Mouse (Mus musculus) hindbrain, embryonic 10.5 days (tissue): ENCODE measurements around the gene Senp1. TPM values are rescaled to one million over a fixed set of nuclear protein-coding genes. Genes with fewer than 3 reads are reported as not detected.

Experiments
- DNase-seq: peaks from one replicate; pipeline ENCODE4 v3.0.0-alpha.2; 2017; ENCODE audit warnings: low spot score
- H3K27ac ChIP-seq: fragments of 300-500 bp; sonication (generic); 2 replicates; pipeline ENCODE4 v1.5.1; 2016; ENCODE audit warnings: mild to moderate bottlenecking, moderate library complexity
- H3K27me3 ChIP-seq: fragments of 300-500 bp; sonication (generic); 2 replicates; pipeline ENCODE4 v1.6.1; 2016; ENCODE audit warnings: mild to moderate bottlenecking; ENCODE audit not compliant: poor library complexity, insufficient read depth, severe bottlenecking
- H3K36me3 ChIP-seq: fragments of 300-500 bp; sonication (generic); 2 replicates; pipeline ENCODE4 v1.6.1; 2016; ENCODE audit warnings: mild to moderate bottlenecking, moderate library complexity
- H3K4me1 ChIP-seq: fragments of 300-500 bp; sonication (generic); replicated peaks from 2 replicates; pipeline ENCODE4 v1.6.1; 2016; ENCODE audit warnings: mild to moderate bottlenecking
- H3K4me3 ChIP-seq: fragments of 300-500 bp; sonication (generic); 2 replicates; pipeline ENCODE4 v1.5.1; 2016; ENCODE audit warnings: mild to moderate bottlenecking, moderate library complexity
- H3K9me3 ChIP-seq: fragments of 300-500 bp; sonication (generic); 2 replicates; pipeline ENCODE4 v1.6.1; 2016; ENCODE audit warnings: mild to moderate bottlenecking, moderate library complexity
- WGBS: fragments of 180-500 bp; shearing (Covaris S2); methylation state at CpG from one replicate; pipeline ENCODE4 v1.1.7; 2016; 5-methylcytosine and 5-hydroxymethylcytosine counted together
- polyA plus RNA-seq: library from polyadenylated mRNA; unstranded; fragments of >200 nt; fragmentation: Nextera tagmentation; extraction: Ambion mirVana; gene quantifications from 2 replicates; pipeline ENCODE4 v1.2.1, GENCODE M21; 2016

Senp1 gene
- polyA plus RNA-seq, 1 experiment from 2014 or later, result 36.5 TPM

- H3K4me3 ChIP-seq, result no peak overlapping the region
- peaks cover 78% of the 10 kb centered on the region for H3K36me3 ChIP-seq
- 87% methylated on average over 12 of the region's 12 CpGs for WGBS
- no peaks in the 10 kb centered on the region for H3K9me3 ChIP-seq
- H3K4me1 ChIP-seq, result no peaks in the 10 kb centered on the region
- H3K27ac ChIP-seq, result no peak overlapping the region
- H3K27me3 ChIP-seq, result no peaks in the 10 kb centered on the region
- DNase-seq, result no peak
These were observed 25.8 kb upstream of the Senp1 start for GRCm38 (mm10) chr15:98119363-98119762.

- H3K4me3 ChIP-seq, result no peak overlapping the region
- no peaks in the 10 kb centered on the region for H3K27me3 ChIP-seq
- peaks cover 60% of the 10 kb centered on the region for H3K36me3 ChIP-seq
- no peak overlapping the region for H3K27ac ChIP-seq
- 83% methylated on average over 5 of the region's 5 CpGs for WGBS
- H3K9me3 ChIP-seq, result no peaks in the 10 kb centered on the region
- DNase-seq, result no peak
- no peaks in the 10 kb centered on the region for H3K4me1 ChIP-seq
These were observed 22.7 kb upstream of the Senp1 start for GRCm38 (mm10) chr15:98116287-98116686.

GRCm38 (mm10) chr15:98115779-98116163 lies 22.2 kb upstream of the Senp1 start:
- WGBS, result 91% methylated on average over 9 of the region's 9 CpGs
- peaks cover 55% of the 10 kb centered on the region for H3K36me3 ChIP-seq
- no peak overlapping the region; the same call in 1 of the 2 replicates for H3K27ac ChIP-seq

GRCm38 (mm10) chr15:98114852-98115778 lies 21.6 kb upstream of the Senp1 start:
- Histone ChIP-seq H3K9me3 (no peaks in the 10 kb centered on the region), H3K27me3 (no peaks in the 10 kb centered on the region), H3K4me3 (no peak overlapping the region), H3K27ac (peak overlapping the region; percentile 5; the same call in 1 of the 2 replicates), H3K4me1 (no peaks in the 10 kb centered on the region), H3K36me3 (peaks cover 51% of the 10 kb centered on the region)
- DNase-seq, result no peak
- WGBS, result 88% methylated on average over 10 of the region's 10 CpGs

More at GRCm38 (mm10) chr15:98115779-98116163, 22.2 kb upstream of the Senp1 start:
- no peaks in the 10 kb centered on the region for H3K27me3 ChIP-seq
- no peaks in the 10 kb centered on the region for H3K4me1 ChIP-seq
- no peak for DNase-seq
- H3K4me3 ChIP-seq, result no peak overlapping the region
- H3K9me3 ChIP-seq, result no peaks in the 10 kb centered on the region

GRCm38 (mm10) chr15:98114098-98114851 lies 20.7 kb upstream of the Senp1 start:
- Histone ChIP-seq H3K9me3 (no peaks in the 10 kb centered on the region), H3K4me3 (no peak overlapping the region), H3K27me3 (no peaks in the 10 kb centered on the region), H3K27ac (no peak overlapping the region), H3K36me3 (peaks cover 46% of the 10 kb centered on the region), H3K4me1 (peaks cover 5% of the 10 kb centered on the region)
- 83% methylated on average over 10 of the region's 10 CpGs for WGBS
- no peak for DNase-seq

- Histone ChIP-seq H3K9me3 (no peaks in the 10 kb centered on the region), H3K27ac (no peak overlapping the region), H3K4me1 (peaks cover 24% of the 10 kb centered on the region), H3K36me3 (peaks cover 24% of the 10 kb centered on the region), H3K27me3 (no peaks in the 10 kb centered on the region), H3K4me3 (no peak overlapping the region)
- WGBS, result 86% methylated on average over 5 of the region's 5 CpGs
- DNase-seq, result no peak
These were observed 18.2 kb upstream of the Senp1 start for GRCm38 (mm10) chr15:98111791-98112190.

- Histone ChIP-seq H3K9me3 (no peaks in the 10 kb centered on the region), H3K4me3 (peak overlapping the region; percentile 75), H3K36me3 (peaks cover 13% of the 10 kb centered on the region), H3K27me3 (no peaks in the 10 kb centered on the region), H3K27ac (peak overlapping the region; percentile 93), H3K4me1 (peaks cover 24% of the 10 kb centered on the region)
- WGBS, result 6% methylated on average over 37 of the region's 37 CpGs
- DNase-seq, result peak; percentile 84
These were observed 15.0 kb upstream of the Senp1 start for GRCm38 (mm10) chr15:98108297-98109152.

- H3K27me3 ChIP-seq, result no peaks in the 10 kb centered on the region
- WGBS, result 41% methylated on average over 11 of the region's 11 CpGs
- H3K4me3 ChIP-seq, result peak overlapping the region; percentile 75
- H3K36me3 ChIP-seq, result peaks cover 11% of the 10 kb centered on the region
- peak overlapping the region; percentile 93 for H3K27ac ChIP-seq
- H3K4me1 ChIP-seq, result peaks cover 24% of the 10 kb centered on the region
- no peaks in the 10 kb centered on the region for H3K9me3 ChIP-seq
- no peak for DNase-seq
These were observed 14.3 kb upstream of the Senp1 start for GRCm38 (mm10) chr15:98107703-98108296.

GRCm38 (mm10) chr15:98107230-98107629 lies 13.7 kb upstream of the Senp1 start:
- peaks cover 5% of the 10 kb centered on the region; the same call in 1 of the 2 replicates for H3K36me3 ChIP-seq
- no peak for DNase-seq

GRCm38 (mm10) chr15:98106506-98106905 lies 13.0 kb upstream of the Senp1 start:
- Histone ChIP-seq H3K27me3 (no peaks in the 10 kb centered on the region), H3K9me3 (no peaks in the 10 kb centered on the region), H3K27ac (no peak overlapping the region), H3K36me3 (no peaks in the 10 kb centered on the region), H3K4me3 (no peak overlapping the region), H3K4me1 (peaks cover 24% of the 10 kb centered on the region)
- WGBS, result 93% methylated on average over 6 of the region's 6 CpGs
- no peak for DNase-seq

More at GRCm38 (mm10) chr15:98107230-98107629, 13.7 kb upstream of the Senp1 start:
- Histone ChIP-seq H3K27ac (no peak overlapping the region), H3K4me3 (no peak overlapping the region), H3K27me3 (no peaks in the 10 kb centered on the region), H3K4me1 (peaks cover 24% of the 10 kb centered on the region), H3K9me3 (no peaks in the 10 kb centered on the region)
- 84% methylated on average over 6 of the region's 6 CpGs for WGBS

GRCm38 (mm10) chr15:98102401-98102800 lies 8.9 kb upstream of the Senp1 start:
- H3K27me3 ChIP-seq, result no peaks in the 10 kb centered on the region
- WGBS, result 90% methylated on average over 6 of the region's 6 CpGs
- no peaks in the 10 kb centered on the region for H3K36me3 ChIP-seq
- no peak for DNase-seq
- no peak overlapping the region for H3K27ac ChIP-seq
- H3K4me1 ChIP-seq, result no peaks in the 10 kb centered on the region; the same call in 1 of the 2 replicates
- no peak overlapping the region for H3K4me3 ChIP-seq
- no peaks in the 10 kb centered on the region for H3K9me3 ChIP-seq

- no peaks in the 10 kb centered on the region for H3K9me3 ChIP-seq
- H3K4me1 ChIP-seq, result peaks cover 7% of the 10 kb centered on the region; the same call in 1 of the 2 replicates
- no peak overlapping the region for H3K4me3 ChIP-seq
- no peaks in the 10 kb centered on the region for H3K36me3 ChIP-seq
- 90% methylated on average over 9 of the region's 9 CpGs for WGBS
- no peak overlapping the region for H3K27ac ChIP-seq
- no peaks in the 10 kb centered on the region for H3K27me3 ChIP-seq
- no peak for DNase-seq
These were observed 5.0 kb upstream of the Senp1 start for GRCm38 (mm10) chr15:98098519-98098918.
